Mouse (Mus musculus) urinary bladder, postnatal 36 days (tissue): ENCODE measurements around the gene 4930469K13Rik.

Experiments used
- DNase-seq, 2 experiments: peaks; one replicate each; pipeline ENCODE4 v3.0.0; 2022; ENCODE audit warnings: low spot score in 2 of 2, mixed read lengths in 1 of 2

4930469K13Rik gene

DNA sequence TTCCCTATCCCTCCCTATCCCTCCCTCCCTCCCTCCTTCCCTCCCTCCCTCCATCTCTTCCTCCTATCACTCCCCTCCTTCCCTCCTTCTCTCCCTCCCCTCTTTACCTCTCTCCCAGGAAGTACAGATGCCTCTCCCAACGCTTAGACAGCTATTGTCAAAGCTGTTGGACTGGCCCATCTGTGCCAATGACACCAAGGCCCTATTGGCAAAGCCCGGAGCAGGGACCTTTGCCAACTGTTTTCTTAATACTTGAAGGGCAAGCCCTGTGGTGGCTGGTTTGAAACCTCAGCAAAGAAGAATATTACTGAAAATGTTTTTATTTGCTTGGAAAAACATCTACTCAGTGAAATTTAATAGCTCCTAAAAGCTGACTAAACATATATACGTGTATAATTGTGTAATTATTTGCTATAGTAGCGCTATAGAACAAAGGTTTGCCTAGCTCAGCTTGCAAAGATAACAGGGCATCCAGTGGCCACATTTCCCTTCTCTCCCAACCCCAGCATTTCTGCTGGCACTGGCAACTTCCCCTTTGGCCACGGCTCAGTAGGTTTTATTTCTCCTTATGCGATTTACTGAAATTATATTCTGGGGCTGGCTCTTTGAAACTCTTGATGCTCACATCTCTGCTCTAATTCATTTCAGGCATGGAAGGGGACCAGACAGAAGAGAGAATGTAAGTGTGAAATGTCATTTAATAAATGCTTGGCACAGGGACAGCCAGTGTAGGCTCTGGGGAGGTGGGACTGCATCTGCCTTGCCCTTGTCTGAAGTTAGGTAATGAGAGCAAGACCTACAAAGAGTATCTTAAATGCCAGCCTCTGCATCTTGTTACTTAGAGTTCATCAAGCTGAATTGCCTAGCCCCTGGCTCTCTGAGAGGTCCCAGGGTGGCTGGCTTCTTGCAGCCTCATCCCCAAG, 18.6 kb downstream of the 4930469K13Rik start:
- peak in 1 of 2 experiments; percentile 41 for DNase-seq

DNA sequence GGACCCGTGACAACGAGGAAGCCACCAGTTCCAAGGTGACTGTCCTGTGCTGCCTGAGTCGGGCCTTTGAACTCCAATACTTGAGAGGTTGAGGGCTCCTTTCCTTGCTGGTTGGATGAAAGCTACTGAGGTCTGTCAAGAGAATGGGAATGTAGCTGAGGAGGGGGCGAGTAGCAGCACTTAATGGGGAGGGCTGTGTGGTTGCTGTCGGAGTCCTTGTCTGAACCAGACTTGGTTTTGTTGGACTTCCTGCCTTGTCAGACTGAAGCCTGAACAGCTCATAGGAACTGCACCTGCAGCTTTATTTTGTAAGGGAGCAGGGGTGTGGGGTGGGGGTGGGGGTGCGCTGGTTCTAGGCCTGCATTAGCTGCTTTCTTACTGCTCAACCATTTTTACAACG, 19.8 kb downstream of the 4930469K13Rik start:
- no peak for DNase-seq

DNA sequence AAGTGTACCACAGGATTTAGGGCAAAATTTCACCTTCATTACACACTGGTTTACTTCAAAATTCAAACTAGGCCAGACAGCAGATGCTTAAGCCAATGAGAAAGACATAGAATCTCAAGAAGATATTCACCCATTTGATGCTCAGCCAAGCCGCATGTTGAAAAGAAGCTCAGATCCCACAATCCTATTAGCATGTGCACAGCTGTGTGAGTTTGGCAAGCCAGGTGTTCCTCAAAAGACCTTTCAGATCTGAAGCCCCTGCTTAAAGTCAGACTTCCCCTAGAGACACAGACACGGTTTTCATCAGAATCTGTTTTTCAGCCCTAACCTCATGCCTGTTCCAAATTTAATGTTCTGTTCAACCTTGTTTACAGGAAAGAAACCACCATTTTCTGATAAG, 20.5 kb downstream of the 4930469K13Rik start:
- no peak for DNase-seq

DNA sequence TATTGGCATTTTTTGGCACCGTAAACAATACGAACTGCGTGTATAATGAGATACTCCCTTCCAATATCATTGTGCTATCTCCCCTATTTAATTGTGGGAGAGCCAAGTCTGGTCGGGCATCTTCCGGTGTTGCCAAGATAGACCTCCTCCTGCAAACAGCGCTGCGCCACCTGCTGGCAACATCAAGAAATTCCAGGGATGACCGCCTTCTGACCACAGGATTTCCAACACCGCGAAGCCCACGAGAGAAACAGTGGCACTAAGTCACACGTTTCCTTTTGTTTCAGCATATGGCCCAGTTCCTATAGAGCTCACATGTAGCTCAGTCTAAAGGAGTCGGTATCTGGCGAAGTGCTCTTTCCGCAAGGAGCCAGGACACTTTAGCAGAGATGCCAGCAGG, 24.6 kb downstream of the 4930469K13Rik start:
- peak; percentile 15 to 43 for DNase-seq

DNA sequence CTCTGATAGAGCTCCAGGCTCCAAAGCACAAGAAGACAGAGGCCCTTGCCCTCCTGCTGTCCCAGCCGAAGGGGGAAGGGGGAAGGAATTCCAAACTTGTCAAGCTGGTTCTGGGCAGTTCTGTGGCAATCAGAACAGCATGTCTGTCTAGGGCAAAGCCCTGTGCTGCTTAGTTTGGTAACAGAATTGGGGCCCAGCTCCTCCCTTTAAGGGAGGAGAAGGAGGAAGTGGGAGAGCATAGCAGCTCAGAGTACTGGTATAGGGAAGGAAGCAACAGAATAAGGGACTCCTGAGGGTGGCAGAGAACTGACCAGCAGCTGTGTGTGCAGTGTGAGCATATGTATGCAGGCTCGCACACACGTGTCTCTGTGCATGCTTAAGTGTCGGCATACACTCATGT, 26.0 kb downstream of the 4930469K13Rik start:
- peak; percentile 5 to 20 for DNase-seq

DNA sequence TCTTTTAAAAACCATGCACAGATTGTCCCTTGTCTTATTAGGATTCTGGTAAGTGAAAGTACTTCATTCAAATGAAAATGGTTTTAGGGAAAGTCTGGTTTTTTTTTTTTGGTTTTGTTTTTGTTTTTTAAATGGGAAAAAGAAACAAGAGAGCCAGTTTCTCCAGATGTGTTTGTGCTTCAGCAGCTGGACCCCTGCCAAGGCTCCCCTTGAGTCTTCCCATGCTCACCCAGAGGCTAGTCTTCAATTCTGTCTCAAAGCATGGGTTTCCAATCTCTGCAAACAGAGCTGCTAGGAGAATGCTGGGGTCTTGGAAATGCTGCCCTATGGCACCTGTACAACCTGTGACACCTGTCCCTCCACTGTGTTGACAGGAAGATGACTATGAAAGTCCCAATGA, 27.8 kb downstream of the 4930469K13Rik start:
- no peak for DNase-seq

DNA sequence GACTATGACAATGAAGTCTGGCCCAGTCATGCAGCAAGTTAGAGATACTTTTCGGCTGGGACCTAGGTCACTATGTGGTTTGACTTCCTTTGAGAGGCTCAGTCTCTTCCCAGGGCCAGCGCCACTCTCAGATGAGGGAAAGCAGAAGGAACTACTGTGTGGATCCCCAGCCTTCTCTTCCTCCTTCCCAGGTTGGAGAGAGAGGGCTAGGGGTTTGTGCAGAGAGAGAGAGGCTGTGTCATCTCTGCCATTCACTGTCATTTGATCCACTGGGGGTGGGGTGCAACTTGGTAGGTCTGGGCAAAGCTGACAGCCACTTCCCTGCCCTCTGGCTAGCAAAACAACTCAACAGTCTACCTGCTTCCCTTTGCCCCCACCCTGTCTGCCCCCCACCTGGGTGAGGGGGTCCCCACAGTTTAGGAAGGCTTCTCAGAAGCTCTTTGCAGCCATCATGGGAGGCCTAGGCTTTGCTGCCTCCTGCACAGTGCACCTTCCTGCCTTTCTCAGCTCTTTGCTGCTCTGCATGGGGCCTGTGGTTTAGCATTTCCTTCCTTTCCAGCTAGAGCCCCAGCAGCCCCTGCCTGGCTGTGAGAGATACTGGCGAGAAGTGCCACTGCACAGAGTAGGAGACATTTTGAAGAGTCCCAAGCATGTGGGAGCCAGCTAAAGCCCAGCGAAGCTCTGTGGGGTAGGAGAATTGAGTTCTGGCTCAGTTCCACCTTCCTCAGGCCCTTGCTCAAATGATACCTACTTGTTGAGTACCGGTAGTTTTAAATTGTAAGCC, 34.5 kb downstream of the 4930469K13Rik start:
- peak in 1 of 2 experiments; percentile 3 for DNase-seq

DNA sequence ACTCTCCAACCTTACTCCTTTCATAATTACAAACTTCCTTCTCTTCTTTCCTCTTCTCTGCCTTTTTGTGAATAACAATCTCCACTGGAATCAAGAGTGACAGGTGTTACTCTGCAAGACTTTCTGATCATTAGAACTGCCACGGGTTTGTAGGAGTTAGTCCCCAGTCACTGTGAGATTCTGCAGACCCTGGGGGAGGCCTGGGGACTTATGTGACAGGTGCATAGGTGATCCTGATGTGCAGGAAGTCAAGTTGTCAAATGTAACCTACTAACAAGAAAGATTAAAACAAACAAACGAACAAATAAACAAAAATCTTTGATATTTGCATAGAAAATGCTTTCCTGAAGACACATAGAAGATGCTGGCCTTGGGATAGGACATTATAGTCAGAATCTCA, 35.1 kb downstream of the 4930469K13Rik start:
- no peak for DNase-seq

DNA sequence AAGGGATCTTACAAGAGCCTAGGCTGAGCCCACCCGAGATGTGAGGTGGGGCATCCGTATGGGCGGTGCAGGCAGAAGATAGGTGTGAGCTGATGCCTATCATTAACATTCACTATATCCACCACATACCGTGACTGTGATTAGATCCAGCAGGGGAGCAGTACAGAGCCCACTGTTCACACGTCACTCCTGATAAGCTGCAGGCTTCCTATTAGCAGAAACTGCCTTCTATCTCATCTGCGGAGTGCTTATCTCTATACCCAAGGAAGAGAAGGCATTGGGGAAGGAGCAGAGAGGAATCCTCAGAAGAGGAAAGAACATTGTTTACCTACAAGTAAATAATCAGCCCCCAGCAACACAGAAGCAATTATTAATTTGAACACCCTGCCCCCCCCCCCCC, 36.6 kb downstream of the 4930469K13Rik start:
- no peak for DNase-seq

DNA sequence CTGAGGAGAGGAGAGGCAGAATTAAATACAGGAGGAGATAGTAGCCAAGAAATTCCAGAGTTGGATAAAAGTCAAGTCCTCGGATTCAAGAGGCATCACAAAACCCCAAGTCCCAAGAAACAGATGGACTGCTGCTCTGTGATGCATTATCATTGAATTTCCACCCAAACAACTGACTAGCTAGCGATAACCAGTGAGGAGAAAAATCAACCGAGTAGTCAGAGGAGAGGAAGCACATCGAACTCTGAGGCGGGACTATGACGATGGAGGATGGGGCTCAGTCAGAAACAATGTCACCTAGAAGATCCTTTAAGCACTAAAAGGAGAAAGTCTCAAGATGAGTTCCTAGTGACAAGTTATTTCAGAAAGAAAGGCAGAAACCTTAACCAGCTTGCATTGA, 39.4 kb downstream of the 4930469K13Rik start:
- DNase-seq = no peak

DNA sequence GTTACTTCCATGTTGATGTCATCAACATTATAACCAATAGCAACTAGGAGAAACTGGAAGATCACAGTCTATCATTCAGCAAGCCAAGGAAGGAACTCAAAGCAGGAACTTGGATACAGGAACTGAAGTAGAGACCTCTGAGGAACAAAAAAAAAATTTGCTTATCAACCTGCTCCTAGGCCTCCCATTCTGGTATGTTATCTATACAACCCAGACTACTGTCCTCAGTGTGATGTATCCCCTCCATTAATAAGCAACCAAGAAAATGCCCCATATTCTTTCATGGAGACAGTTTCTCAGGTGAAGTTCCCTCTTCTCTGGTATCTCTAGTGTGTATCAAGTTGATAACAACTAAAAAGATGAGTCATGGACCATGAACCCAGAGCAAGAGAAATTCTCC, 40.0 kb downstream of the 4930469K13Rik start:
- DNase-seq = no peak

DNA sequence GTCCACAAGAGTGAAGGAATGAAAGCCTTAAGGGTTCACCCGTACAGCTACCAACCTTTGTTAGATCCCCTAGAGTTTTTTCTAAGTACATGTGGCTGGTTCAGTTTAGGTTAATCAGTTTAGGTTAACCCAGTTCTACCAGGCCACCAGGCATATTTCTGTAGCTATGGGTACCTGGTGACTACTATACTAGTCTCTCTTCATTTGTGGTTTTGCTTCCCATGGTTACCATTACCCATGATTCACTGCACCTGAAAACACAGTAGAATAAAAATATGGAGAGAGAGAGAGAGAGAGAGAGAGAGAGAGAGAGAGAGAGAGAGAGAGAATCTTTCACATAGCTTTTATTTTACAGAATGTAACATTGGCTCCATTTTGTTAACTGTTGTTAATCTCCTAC, 41.6 kb downstream of the 4930469K13Rik start:
- DNase-seq = no peak

DNA sequence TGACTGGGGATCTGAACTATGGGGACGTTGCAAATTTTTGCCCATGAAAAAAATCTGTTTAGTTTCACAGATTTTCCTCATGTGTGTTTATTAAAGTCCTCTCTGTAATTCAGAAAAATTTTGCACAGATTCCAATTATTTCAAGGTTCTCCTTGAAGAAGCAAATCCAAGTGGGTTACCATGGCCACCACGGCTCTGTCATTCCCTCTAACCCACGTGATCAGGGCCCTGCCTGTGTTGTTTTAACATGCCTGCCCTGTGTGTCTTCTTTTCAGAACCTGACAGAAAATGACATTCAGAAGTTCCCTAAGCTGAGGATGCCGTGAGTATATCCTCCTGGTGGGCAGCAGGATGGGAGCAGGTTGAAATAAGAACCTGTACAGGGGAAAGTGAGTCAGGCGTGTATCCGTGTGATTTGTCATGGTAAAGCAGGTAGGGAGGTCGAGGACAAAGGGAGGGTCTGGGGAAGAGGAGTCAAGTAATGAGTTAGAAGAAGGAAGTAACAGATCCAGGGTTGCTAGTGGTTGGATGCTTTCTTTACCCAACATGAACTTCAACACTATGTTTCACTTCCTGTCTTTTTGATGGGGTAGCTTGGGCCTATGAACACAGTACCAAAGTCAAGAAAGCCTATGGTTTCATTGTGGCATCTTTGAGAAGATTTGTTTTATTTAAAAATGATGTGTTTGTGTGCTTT, 44.2 kb downstream of the 4930469K13Rik start:
- DNase-seq = no peak

DNA sequence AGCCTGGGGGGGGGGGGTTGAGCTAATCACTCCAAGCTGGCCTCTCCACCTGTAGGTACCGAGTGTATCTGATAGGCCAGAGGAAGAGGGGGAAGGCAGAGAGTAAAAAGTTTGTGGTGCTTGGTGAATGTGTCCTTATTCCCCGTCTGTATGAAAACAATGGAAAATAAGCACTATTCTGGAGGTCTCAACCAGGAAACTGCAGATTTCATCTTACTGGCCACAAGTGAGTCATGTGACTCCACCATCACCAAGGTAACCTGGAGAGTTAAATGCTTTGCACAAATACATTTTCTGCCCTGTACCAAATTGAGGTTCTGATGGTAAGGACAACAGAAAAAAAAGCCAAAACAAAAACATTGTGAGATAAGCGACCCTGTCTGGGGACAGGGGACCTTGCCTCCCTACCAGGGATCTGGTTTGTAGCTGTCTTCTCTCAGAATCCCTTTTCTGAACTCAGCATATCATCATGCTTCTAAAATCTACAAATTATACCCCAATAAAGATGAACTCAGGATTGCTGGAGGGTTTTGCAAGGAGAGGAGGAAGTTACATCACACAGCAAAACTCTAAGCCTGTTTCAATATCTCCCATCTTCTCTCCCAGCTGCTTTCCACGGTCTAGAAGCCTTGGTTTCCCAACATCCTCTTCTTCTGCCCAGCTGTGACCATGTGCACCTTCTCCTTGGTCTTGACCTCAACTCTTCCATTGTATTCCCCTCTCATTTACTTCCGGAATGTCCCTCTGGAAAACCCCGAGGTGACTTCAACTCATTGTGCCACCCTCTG, 45.1 kb downstream of the 4930469K13Rik start:
- DNase-seq = no peak

DNA sequence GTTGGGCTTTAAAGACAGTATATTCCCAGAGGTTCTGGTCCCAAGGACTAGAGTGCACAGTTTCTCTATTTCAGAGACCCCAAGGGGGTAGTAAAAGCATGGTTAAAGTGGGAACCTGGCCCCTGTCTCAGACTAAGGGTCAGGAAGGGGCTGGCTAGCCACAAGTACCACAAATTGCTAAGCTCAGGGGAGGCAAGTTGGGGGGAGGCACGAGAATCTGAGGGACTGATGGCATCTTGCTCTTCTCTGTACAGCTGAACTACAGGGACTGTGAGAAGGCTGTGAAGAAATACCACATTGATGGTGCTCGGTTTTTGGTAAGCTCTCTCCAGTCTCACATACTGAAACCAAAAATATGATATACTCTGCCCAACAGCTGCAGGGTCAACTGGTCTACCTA, 47.7 kb downstream of the 4930469K13Rik start:
- no peak for DNase-seq

DNA sequence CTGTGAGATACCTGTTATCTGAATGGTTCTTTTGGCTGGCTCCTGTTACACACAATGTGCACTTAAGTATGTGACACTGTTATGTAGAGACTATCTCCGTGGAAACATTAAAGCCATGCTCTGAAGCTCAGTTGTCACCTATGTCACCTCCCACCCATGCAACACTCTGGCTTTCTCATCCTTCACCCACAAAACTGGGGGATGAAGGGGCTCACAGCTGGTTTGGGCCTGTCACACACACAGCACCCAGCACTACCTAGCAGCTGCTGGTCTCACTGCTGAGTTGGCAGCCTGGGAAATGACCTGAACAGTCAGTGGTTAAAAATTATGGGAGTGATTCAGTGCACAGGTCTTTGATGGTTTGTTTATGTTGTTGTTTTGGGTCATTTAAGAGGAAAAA, 48.3 kb downstream of the 4930469K13Rik start:
- no peak for DNase-seq

DNA sequence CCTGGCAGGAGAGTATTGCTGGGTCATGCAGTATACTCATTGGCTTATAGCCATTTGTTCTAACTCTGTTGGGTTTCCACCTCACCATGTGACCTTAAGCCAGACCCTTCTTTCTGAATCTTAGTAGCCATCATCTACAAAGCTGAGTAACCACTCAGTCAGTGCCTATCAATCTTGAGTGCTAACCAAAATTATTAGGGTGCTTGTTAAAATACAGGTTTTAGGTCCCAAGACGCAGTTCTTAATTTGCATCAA, 49.3 kb downstream of the 4930469K13Rik start:
- DNase-seq = no peak

DNA sequence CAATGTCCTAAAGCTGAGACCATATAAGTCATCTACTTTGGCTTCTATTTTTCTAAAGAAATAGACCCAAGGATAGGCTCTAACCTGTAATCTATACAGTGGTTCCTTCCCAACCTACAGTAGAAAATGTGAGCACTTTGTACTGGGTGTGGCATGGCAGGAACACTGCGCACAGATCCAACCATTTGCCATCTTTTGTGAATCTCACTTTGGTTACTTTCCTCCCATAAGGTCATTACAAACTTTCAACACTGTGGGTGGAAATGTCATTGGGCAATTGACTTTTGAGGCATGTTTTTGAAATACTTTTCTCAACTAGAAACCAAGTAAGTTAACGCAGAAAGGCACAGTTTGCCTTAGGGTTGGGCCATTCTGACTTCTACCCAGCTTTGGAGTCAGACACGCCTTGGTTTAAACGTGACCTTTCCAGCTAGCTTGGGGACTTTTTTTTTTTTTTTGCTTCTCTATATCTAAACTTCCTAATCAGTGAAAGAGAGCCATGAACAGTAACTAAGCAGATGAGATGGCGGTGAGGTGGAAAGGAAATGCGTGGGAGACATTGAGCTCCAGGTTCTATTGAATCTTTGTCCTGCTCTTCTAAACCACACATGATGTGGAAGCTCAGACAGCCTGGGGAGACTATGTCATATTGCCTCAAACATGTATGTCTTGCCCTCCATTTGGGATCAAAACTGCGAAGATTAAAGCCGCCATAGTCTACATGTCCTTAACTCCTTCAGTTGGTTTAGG, 49.8 kb downstream of the 4930469K13Rik start:
- DNase-seq = no peak

DNA sequence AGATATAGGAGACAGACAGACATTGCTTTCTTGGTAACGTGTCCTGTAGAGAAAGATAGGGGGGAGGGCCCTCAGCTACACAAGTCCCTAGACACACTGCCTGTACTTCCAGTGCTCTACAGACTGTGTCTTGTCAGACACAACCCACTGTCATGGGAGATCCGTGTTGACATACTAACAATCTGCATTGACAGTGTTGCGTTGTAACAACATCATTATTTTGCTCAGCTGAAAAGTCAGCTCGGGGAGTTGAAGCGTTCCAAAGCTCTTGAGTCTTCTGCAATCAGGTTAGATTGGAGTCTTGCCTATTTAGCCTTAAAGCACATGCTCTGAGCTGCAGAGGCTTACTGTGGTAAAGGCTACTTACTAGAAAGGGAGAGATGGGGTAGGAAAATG, 50.8 kb downstream of the 4930469K13Rik start:
- DNase-seq = no peak

DNA sequence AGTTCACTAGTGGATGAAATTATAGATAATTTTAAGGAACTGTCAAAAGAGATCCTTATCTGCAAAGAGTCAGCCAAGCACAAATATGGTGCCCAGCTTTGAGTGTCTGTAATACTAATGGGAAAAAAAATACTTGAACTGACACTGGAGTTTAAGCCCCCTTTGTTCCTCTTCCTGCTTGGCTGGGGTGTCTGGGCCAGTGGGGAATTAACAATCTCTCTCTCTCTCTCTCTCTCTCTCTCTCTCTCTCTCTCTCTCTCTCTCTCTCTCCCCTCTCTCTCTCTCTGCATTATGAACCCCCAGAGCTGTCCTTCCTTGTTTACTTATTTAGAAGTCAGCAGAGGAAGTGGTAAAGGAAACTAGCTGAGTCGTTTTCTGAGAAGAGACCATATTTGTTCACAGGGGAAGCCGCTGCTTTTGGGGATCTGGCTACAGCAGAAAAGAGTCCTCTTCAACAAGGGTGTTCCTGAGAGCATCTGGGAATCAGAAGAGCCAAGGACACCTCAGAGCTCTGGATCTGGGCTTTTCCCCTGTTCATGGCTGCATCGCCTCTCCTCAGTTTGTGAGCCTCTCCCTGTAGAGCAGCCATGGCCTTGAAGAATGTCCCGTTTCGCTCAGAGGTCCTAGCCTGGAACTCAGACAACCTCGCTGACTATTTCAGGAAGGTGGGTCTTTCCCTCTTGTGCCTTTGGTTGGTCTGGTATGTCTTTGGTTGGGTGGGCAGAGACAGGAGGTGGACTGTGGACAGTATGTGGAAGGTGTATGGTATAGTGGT, 51.4 kb downstream of the 4930469K13Rik start, which contains the start of gene Lcp2:
Gene Lcp2, plus strand, starts transcription at position 154 of the 775 bp plus-strand sequence.
- no peak for DNase-seq
